Mouse (Mus musculus): ENCODE results near the gene Prickle3.
"Not testable (repeated sequence)": the region's sequence is repeated elsewhere in the genome, so short reads cannot be mapped to it uniquely, and the experiment has no call there.

Gene Prickle3

DNA sequence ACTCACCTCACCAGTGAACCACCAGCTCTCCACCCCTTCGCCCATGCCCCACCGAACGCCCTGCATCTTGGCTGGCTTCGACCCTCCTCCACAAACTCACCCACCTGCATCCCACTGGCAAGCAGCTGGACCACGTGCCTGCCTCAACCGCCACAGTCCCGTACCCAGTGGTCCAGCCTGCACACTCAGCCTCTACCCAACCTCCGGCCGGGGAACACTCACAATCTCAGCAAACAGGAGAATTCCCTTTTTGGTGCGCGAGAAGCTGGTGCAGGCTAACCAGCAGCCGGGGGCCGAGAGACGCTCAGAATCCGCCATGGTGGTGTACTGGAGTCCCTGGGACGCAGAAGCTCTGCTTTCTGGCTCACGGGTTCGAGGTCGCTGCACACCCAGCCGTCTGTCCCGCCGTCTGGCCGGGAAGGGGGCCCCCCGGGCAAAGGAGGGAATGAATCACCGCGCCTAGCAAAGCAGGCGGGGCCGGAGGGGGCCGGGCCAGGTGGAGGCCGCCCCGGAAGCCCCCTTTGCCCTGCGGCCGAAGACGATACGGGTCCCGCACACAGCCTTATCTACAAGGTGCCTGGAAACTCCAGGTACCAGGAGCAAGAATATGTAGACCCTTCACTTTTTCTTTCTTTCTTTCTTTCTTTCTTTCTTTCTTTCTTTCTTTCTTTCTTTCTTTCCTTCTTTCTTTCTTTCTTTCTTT is 14.0 kb downstream of the Prickle3 start, which contains the start of gene Plp2:
Gene Plp2, minus strand, starts transcription at position 470 of the 703 bp plus-strand sequence.
- no peak for DNase-seq (ENCODE audit: low read depth)

- no peak for DNase-seq (ENCODE audit: low read depth)
Measured at GRCm38 (mm10) chrX:7672739-7673138, 15.7 kb downstream of the Prickle3 start.

- DNase-seq (ENCODE audit: low read depth): no peak
Measured at GRCm38 (mm10) chrX:7673578-7674281, 16.7 kb downstream of the Prickle3 start.

GRCm38 (mm10) chrX:7674284-7675000 is 17.4 kb downstream of the Prickle3 start:
- DNase-seq (ENCODE audit: low read depth): no peak

GRCm38 (mm10) chrX:7675001-7675380 is 17.9 kb downstream of the Prickle3 start:
- DNase-seq (ENCODE audit: low read depth): no peak

- no peak for DNase-seq (ENCODE audit: low read depth)
Measured at GRCm38 (mm10) chrX:7678986-7679385, 21.9 kb downstream of the Prickle3 start.

GRCm38 (mm10) chrX:7679405-7680056 is 22.5 kb downstream of the Prickle3 start:
- DNase-seq (ENCODE audit: low read depth): peak; percentile 54

DNA sequence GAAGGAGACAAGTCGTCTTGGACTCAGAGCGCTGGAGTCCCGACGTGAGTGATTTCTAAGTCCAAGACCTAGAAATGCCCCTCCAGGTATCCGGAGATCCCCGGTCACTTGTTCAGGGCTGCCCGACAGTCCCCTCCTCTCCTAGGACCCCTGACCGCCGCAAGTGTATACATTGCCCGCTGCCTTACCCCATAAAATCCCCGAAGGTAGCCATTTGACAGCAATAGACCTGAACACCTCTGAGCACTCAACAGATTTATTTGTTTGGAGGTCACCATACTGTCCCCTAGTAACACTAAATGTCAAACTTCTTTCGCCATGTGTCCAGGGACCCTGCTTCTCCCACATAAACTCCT is 23.0 kb downstream of the Prickle3 start:
- DNase-seq (ENCODE audit: low read depth): no peak

DNA sequence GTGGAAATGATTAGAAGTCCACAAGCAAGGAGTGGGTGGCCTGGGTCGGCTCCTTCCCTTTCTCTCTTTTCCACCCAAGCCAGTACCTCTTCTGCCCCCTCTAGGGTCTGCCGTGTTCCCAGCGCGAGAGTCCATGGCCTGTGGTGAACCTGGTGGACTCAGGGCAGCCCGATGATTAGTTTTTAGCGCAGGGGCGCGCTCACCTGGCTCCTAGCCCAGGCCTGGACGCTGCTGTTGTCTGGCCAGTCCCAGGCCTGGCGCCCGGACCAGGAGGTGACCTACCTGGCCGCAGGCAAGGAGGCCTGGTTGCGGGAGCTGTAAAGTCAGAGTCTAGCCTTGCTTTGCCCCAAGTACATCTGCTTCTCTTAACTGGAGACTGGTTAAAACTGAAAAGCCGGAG is 23.8 kb downstream of the Prickle3 start, which contains the start of gene Magix:
Gene Magix, minus strand, starts transcription at position 388 of the 400 bp plus-strand sequence.
- no peak for DNase-seq (ENCODE audit: low read depth)

GRCm38 (mm10) chrX:7688321-7688720 is 31.3 kb downstream of the Prickle3 start:
- DNase-seq (ENCODE audit: low read depth): no peak

DNA sequence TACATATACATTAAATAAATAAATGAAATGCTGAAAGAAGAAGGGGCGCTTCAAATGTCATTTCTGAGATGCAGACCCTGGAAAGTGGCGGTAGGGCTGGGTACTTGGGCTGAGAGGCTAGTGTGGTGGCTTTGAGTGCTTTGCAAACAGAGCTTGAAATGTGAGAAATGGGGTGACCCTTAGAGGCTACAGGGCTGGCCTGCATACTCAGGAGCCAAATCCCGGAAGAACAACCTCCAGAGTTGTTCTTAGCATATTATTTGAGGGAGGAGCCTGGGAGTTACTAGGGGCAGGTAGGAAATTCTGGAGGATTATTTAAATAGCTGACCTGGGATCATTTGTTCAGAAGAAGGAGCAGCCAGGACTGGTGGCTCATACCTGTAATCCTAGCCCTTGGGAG is 33.4 kb downstream of the Prickle3 start:
- no peak for DNase-seq (ENCODE audit: low read depth)

DNA sequence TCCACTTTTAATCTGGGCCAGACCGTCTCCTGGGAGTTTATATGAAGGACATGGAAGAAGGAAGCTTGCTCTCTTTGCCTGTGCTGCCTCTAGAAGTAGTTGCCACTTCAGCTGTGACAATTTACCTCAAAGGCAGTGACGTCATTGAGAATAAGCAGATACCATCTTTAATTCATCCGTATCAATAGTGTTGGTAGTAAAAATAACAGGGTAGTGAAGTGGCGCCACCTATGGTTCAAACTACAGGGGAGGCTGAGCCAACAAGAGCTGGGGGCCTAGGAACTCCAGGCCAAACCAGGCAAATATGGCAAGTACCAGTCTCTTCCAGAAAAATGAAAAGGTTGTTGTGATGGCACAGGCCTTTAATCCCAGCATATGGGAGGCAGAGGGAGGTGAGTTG is 35.8 kb downstream of the Prickle3 start:
- no peak for DNase-seq (ENCODE audit: low read depth)

DNA sequence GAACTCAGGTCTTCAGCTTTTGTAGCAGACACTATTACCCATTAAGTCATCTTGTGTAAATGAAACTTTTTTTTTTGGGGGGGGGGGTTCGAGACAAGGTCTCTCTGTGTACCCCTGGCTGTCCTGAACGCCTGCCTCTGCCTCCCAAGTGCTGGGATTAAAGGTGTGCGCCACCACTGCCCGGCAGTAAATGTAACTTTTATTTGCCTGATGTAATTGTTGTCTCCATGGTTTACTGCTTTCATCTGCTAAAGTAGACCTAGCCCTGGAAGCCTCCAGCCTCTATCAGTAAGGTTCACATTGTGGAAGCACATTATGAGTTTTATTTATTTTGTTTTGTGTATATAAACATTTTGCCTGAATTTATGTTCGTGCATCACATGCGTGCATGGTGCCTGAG is 39.5 kb downstream of the Prickle3 start:
- no peak for DNase-seq (ENCODE audit: low read depth)

DNA sequence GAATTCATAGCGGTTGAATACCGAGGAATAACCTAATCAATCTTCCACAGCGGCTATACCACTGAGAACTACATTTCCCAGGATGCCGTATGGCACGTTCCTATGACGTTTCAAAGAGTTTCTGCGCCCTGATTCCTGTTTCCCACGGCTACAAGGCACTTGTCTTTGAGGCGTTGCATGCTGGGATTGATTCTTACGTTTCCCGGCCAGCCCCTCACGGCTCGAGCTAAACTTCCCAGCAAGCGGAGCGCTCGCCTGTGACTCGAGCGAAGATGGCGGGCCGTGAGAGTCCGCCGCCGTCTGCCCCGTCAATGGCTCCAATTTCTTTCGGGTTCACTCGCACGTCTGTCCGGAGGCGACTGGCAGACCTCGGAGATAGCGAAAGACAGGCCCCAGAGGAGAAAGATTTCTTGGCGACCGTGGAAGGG is 39.9 kb downstream of the Prickle3 start, which contains the start of gene Gpkow:
Gene Gpkow, plus strand, starts transcription at position 178 of the 428 bp plus-strand sequence.
- DNase-seq (ENCODE audit: low read depth): peak; percentile 76

DNA sequence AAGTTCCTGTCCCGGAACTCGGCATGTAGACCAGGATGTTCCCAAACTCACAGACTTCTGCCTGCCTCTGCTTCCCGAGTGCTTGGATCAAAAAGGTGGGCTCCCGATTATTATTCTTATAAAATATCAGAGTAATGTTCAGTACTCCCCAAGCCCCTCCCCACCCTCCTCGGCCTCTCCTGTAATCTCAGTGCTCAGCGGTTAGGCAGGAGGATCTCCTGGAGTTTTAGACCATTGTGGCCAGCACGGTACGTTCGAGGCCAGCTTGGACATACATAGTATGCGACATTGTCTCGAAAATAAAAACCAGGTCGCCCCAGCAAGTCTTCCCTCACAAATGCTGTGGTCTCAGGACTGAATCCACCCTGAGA is 56.7 kb downstream of the Prickle3 start:
- not testable (repeated sequence) for DNase-seq (ENCODE audit: low read depth)

- DNase-seq (ENCODE audit: low read depth): peak; percentile 89
Measured at GRCm38 (mm10) chrX:7714135-7714899, 57.3 kb downstream of the Prickle3 start, which contains the start of gene Wdr45. Wdr45 (plus strand) TSS chrX:7714333.

DNA sequence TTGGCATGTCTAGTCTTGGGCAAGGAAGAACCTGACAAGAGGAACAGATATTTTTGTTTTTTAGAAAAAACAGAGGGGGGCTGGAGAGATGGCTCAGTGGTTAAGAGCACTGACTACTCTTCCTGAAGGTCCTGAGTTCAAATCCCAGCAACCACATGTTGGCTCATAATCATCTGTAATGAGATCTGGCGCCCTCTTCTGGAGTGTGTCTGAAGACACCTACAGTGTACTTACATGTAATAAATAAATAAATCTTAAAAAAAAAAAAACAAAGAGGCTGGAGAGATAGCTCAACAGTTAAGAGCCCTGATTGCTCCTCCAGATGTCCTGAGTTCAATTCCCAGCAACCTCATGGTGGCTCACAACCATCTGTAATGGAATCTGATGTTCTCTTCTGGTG is 59.0 kb downstream of the Prickle3 start:
- DNase-seq (ENCODE audit: low read depth): not testable (repeated sequence)
